Mouse (Mus musculus) ES-Bruce4 (cell line): ENCODE data around the gene Fosb.

ENCODE experiments used
- CTCF ChIP-seq: IDR thresholded peaks from one replicate; pipeline ENCODE4 v1.8.1; 2011; ENCODE audit warnings: low read depth, low read length
- POLR2A ChIP-seq: IDR thresholded peaks from one replicate; pipeline ENCODE4 v1.8.1; 2011; ENCODE audit warnings: low read length; ENCODE audit not compliant: insufficient read depth

- no peak for TF ChIP-seq CTCF
- TF ChIP-seq POLR2A = no peak
Observed at GRCm38 (mm10) chr7:19354991-19355390, 45.1 kb upstream of the Fosb start.
